Mouse (Mus musculus): ENCODE results near the gene Gm17469.
"Not testable (repeated sequence)": the region's sequence is repeated elsewhere in the genome, so short reads cannot be mapped to it uniquely, and the experiment has no call there.

Gene Gm17469

GRCm38 (mm10) chrX:124629593-124629992 lies at the start of gene Gm17469:
Gm17469 (plus strand) TSS chrX:124629893.
- DNase-seq (ENCODE audit: low spot score in 2 of 2), result not testable (repeated sequence)
